Mouse (Mus musculus) cerebellum, adult 18-20 months (tissue): ENCODE measurements around the gene Cltb.
"Not testable (repeated sequence)": the region's sequence is repeated elsewhere in the genome, so short reads cannot be mapped to it uniquely, and the experiment has no call there.

Source experiments
- DNase-seq, 2 experiments: peaks; one replicate each; pipeline ENCODE4 v3.0.0; 2021

The Cltb gene

GRCm38 (mm10) chr13:54610972-54611754, at the start of gene Cltb:
TSS of gene Cltb (minus strand) at chr13:54611344.
- DNase-seq: peak; percentile 93 to 98

DNA sequence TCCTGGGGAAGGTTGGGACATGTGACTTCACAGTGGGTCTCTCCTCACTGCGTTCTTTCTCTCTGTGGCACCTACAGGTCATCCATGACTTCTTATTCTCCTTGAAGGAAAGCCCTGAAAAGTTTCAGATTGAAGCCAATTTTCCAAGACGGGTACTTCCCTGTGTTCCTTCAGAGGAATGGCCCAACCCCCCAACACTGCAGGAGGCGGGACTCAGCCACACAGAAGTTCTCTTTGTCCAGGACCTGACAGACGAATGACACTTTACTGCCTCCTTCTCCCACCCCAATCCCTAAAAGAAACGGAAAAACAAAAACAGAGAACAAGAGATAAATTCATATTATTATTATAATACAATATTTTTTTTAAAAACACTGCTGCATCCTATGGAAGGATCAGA, 49.7 kb upstream of the Cltb start:
- DNase-seq: no peak

- no peak for DNase-seq
Observed at GRCm38 (mm10) chr13:54650461-54650860, 39.3 kb upstream of the Cltb start.

- DNase-seq: no peak
Observed at GRCm38 (mm10) chr13:54635011-54635410, 23.9 kb upstream of the Cltb start.

DNA sequence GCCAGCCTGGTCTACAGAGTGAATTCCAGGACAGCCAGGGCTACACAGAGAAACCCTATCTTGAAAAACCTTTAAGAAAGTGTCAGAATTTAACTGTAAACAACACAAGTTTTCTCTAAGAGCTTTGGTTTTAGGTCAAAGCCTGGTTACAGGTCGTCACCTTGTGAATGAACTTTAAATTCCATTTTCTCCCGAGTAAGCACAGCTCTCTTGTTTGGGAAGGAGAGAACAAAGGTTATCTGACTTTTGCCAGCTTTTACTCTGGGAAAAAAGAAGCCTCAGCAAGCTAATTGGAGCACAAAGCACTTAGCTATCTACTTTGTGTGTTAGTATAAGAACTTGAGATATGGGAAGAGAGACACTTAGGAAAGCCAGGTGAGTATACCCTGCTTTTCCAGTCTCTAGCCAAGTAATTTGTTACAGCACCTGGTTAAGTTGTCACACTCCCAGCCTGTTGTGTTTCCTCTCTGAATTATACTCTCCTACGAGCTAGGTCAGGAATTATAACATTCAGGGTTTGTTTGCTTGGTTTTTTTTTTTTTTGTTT, 21.7 kb upstream of the Cltb start:
- no peak for DNase-seq

GRCm38 (mm10) chr13:54629128-54629527, 18.0 kb upstream of the Cltb start:
- DNase-seq: no peak

DNA sequence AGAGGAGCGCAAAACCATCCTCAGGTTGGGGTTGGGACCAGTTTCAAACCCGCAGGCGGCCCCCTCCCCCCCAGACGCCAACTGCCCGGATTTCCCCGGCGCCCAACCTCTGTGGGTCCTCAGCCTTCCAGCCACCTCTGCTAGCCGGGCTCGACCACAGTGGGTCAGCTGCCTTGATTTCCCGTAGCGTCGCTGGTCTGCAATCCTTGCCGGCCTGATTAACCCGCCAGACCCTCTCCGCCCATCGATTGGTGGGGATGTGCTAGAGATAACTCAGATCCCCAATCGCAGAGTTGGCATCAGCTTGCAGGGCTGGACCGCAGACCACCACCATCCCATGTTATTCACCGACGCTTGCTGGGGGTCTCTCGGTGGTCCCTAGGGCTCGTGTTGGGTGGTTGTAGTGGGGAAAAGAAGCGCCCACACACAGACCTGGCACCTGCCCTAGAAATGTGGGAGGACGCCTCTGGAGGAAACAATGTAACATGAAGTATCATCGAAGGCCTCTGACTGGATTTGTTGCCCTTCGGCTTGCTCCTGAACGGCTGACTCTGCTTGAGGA, 10.9 kb upstream of the Cltb start:
- no peak for DNase-seq

DNA sequence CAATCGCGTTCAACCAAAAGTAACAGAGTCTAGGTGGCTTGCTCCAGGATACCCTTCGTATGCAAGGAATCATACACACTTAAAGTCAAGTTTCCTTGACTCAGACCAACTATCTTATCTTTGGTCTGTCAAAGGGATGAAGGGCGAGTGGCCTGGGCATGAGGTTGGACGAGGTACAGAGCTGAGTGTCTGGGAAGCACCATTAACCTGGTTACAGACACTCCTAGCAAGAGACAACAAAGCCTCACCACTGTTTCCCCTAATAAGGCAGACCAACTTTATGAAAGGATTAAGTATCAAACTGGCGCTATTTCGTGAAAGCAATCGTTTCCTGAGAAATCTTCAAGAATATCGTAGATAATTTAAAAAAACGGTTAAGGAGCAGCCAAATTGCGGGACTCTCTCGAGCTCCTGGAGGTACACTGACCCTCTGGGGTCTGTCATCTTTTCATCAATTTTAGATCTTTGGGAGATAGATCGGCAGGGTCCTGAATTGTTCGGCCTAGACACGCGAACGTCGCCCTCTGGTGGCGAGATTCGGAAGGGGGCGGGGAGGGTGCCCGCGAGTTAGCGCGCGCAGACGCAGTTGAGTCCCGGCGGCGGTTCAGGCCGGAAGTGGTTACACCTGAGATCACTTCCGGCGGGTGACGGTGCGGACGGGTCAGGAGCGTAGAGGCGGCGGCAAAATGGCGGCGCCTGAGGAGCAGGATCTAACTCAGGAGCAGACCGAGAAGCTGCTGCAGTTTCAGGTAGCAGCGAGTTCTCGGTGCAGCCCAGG, 10.2 kb upstream of the Cltb start, which contains the start of gene Faf2:
Gene Faf2, plus strand, starts transcription at position 630 of the 778 bp plus-strand sequence.
- DNase-seq: peak; percentile 97 to 100

DNA sequence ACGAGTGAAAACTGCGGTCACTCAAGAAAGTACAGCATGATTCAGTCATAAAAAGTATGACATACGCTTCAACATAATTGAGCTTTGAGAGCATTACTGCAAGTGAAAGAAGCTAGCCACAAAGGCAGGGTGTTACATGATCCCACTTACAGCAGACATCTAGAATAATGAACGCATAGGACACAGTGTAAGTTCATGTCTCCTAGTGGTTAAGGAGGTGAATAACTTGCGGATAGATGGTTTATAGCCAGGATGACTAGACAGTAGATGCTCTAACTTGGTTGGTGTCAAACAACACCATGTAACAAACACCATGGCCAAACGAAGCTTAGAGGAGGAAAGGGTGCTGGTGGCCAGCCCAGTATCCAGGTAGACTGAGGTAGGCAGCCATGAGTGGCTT, 5.9 kb upstream of the Cltb start:
- DNase-seq: no peak

DNA sequence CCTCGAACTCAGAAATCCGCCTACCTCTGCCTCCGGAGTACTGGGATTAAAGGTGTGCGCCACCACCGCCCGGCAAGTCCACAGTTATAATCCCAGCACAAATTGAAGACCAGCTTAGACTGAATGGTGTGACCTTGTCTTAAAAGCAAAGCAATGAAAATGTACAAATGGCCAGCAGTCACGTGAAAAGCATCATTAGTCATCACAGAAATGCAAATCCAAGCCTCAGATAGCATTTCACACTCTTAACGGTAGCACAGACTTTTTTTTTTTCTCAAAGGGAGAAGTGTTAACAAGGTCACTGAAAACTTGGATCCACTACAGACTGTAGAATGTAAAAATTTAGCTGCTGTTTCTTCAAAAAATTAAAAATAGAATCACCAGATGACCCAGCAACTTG, 5.2 kb upstream of the Cltb start:
- no peak for DNase-seq

DNA sequence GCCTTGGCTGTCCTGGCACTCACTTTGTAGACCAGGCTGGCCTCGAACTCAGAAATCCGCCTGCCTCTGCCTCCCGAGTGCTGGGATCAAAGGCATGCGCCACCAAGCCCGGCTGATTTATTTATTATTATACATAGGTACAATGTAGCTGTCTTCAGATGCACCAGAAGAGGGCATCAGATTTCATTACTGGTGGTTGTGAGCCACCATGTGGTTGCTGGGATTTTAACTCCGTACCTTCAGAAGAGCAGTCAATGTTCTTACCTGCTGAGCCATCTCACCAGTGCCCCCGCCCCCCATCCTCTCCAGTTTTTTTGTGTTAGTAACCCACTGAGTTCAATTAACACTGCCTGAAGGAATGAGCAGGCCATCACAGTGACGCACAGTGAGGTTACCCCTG, 2.0 kb upstream of the Cltb start:
- DNase-seq: not testable (repeated sequence)

- DNase-seq: peak in 1 of 2 experiments; percentile 59
Observed at GRCm38 (mm10) chr13:54610613-54610971, 552 bp downstream of the Cltb start.

- peak in 1 of 2 experiments; percentile 26 for DNase-seq
Observed at GRCm38 (mm10) chr13:54609301-54609700, 1.8 kb downstream of the Cltb start.

- DNase-seq: peak; percentile 63 to 64
Observed at GRCm38 (mm10) chr13:54608666-54609065, 2.5 kb downstream of the Cltb start.

DNA sequence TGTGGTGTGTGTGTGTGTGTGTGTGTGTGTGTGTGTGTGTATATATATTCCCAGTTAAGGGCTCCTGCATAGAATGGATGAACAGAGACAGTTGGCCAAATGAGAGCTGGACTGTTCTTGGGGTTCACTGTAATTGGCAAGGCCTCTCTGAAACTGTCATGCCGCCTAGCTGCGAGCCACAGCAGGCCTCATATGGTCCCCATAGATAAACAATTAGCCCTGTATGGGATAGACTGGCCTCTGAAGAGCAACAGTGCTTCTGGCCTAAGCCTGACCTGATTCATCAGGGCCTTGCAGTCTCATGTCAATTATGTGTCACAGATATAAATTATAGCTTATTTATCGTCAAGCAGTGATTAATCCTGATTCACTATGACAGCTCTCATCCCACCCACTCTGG, 3.1 kb downstream of the Cltb start:
- DNase-seq: no peak

- DNase-seq: no peak
Observed at GRCm38 (mm10) chr13:54607204-54607603, 3.9 kb downstream of the Cltb start.

DNA sequence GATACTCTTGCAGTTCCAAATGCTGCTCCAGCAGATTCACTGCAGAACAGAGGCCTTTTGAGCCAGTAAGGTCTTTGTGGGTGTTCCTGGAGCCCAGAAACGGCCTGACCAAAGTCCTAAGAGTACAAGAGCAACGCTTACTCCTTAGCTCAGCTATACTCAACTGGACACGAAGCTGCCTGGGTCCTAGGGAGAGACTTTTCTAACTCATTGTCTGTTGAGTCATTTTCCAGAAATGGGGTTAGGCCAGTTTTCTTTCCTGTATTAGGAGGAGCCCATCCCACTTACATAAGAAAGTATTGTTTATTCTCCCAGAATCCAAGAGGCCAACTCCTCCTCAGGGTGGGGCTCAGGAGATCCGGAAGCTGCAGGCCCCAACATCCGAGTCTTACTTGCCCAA, 5.7 kb downstream of the Cltb start:
- no peak for DNase-seq

GRCm38 (mm10) chr13:54604221-54604620, 6.9 kb downstream of the Cltb start:
- DNase-seq: no peak

DNA sequence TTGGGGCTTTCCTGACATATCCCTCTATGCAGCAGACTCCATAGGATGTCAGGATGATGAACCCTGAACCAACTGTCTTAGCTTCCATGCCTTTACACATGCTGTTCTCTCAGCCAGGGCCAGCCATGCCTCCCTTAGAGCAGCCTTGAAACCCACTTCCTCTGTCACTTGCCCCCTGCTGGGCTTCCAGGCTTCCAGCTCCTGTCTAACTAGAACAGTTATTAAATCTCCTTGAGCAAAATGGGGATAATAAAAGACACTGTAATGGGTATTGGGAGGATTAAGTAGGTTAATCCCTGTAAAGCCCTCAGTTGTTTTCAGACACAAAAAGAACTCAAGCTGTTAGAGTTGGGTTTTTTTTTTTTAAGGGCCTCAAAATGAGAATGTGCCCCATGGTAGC, 7.6 kb downstream of the Cltb start:
- DNase-seq: no peak

DNA sequence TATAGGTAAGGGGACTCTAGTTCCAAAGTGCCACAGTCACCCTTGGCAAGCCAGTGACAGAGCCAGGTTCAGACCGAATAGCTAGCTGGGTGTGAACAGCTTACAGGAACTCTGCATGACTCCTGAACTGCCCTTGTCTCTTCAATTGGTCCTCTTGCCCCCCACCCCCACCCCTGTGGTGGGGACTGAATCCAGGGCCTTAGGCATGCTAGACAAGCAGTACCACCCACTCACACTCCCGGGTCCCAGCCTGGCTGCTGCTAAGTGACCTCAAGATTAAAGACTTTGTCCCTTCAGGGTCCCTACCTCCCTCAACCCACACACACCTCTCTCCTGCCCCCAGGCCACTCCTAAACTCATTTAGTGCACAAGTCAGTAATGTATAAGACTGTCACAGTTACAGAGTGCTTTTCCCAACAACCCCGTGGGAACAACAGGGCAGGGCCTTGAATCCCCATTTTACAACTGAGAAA, 8.5 kb downstream of the Cltb start:
- DNase-seq: no peak

GRCm38 (mm10) chr13:54598622-54599143, 12.5 kb downstream of the Cltb start:
- peak in 1 of 2 experiments; percentile 46 for DNase-seq

DNA sequence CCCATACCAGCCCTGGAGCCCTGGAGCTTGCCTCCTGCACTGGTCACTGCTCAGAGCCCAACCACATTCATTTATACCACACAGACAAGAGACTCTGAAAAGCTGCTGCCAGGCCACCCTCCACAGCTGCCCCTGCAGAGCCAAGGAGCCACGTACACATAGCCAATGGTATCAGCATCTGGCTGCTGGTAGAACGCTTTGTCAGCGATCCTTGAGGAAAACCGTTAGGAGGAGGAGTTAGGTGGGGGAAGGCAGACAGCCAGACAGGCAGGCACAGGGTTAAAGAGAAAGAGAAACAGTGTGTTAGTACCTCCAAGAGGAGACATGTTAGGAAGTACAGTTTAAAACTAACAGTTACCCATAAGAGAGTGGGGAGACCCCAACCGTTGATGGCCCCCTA, 14.3 kb downstream of the Cltb start:
- no peak for DNase-seq

DNA sequence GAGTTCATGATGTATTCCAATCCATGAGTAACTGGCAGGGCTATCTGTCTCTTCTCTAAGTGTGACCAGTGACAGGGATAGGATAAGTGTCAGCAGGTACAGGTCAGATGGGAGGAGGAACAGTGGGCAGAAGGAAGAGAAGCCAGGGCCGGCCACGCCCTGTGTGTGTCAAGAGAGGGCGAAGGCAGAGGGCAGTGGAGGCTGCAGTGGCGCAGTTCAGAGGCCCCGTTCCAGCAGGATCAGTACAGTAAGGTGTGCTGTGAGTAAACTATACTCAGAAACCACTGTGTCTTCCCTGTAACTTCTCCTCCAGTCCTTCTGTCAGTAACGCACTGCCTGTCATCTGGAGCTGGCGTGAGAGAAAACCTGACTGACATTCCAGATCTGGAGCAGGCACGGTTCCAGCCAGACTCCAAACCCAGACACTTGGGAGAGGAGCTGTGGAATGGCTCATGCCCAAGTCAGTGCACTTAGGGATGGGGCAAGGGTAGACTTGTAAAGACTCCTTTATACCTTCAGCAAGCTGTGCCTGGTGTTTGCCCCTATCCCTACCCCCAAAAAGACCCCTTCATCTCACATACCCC, 14.9 kb downstream of the Cltb start:
- DNase-seq: no peak
